Mouse (Mus musculus): ENCODE data around the gene Ythdf1. TPM values are rescaled to one million over a fixed set of nuclear protein-coding genes. Genes with fewer than 3 reads are reported as not detected.

The Ythdf1 gene
- polyA plus RNA-seq, 1 experiment, result 85.1 TPM

GRCm38 (mm10) chr2:180953638-180954037, 32.9 kb upstream of the Ythdf1 start:
- Histone ChIP-seq H3K4me1 (ENCODE audit: control insufficient read depth, insufficient read depth, low read length) (no peaks in the 10 kb centered on the region), H3K27ac (ENCODE audit: insufficient read depth, low read length) (no peak overlapping the region), H3K4me3 (ENCODE audit: insufficient read depth, low read length) (no peak overlapping the region)
- TF ChIP-seq POLR2A (IDR thresholded peaks at IDR 0.05; ENCODE audit: low read depth, low read length) (no peak), CTCF (IDR thresholded peaks at IDR 0.05; ENCODE audit: borderline replicate concordance, insufficient read depth, low read length) (no peak)

- TF ChIP-seq CTCF (IDR thresholded peaks at IDR 0.05; ENCODE audit: borderline replicate concordance, insufficient read depth, low read length), result no peak
- no peak for TF ChIP-seq POLR2A (IDR thresholded peaks at IDR 0.05; ENCODE audit: low read depth, low read length)
- Histone ChIP-seq H3K27ac (ENCODE audit: insufficient read depth, low read length) (no peak overlapping the region), H3K4me3 (ENCODE audit: insufficient read depth, low read length) (no peak overlapping the region), H3K4me1 (ENCODE audit: control insufficient read depth, insufficient read depth, low read length) (no peaks in the 10 kb centered on the region)
These were observed 32.0 kb upstream of the Ythdf1 start for GRCm38 (mm10) chr2:180952731-180953171.

GRCm38 (mm10) chr2:180949947-180950346, 29.2 kb upstream of the Ythdf1 start:
- no peak for TF ChIP-seq POLR2A (IDR thresholded peaks at IDR 0.05; ENCODE audit: low read depth, low read length)
- no peak for TF ChIP-seq CTCF (IDR thresholded peaks at IDR 0.05; ENCODE audit: borderline replicate concordance, insufficient read depth, low read length)
- Histone ChIP-seq H3K4me3 (ENCODE audit: insufficient read depth, low read length) (no peak overlapping the region), H3K27ac (ENCODE audit: insufficient read depth, low read length) (no peak overlapping the region), H3K4me1 (ENCODE audit: control insufficient read depth, insufficient read depth, low read length) (no peaks in the 10 kb centered on the region)

GRCm38 (mm10) chr2:180941869-180942268, 21.1 kb upstream of the Ythdf1 start:
- H3K4me1 ChIP-seq (ENCODE audit: control insufficient read depth, insufficient read depth, low read length), result no peaks in the 10 kb centered on the region
- TF ChIP-seq CTCF (IDR thresholded peaks at IDR 0.05; ENCODE audit: borderline replicate concordance, insufficient read depth, low read length) (no peak), POLR2A (IDR thresholded peaks at IDR 0.05; ENCODE audit: low read depth, low read length) (no peak)
- H3K27ac ChIP-seq (ENCODE audit: insufficient read depth, low read length), result no peak overlapping the region
- no peak overlapping the region for H3K4me3 ChIP-seq (ENCODE audit: insufficient read depth, low read length)

- no peak for TF ChIP-seq CTCF (IDR thresholded peaks at IDR 0.05; ENCODE audit: borderline replicate concordance, insufficient read depth, low read length)
- no peak for TF ChIP-seq POLR2A (IDR thresholded peaks at IDR 0.05; ENCODE audit: low read depth, low read length)
- H3K4me3 ChIP-seq (ENCODE audit: insufficient read depth, low read length), result no peak overlapping the region
- no peak overlapping the region for H3K27ac ChIP-seq (ENCODE audit: insufficient read depth, low read length)
- H3K4me1 ChIP-seq (ENCODE audit: control insufficient read depth, insufficient read depth, low read length), result no peaks in the 10 kb centered on the region
These were observed 19.4 kb upstream of the Ythdf1 start for GRCm38 (mm10) chr2:180940187-180940586.

- Histone ChIP-seq H3K4me3 (ENCODE audit: insufficient read depth, low read length) (no peak overlapping the region), H3K4me1 (ENCODE audit: control insufficient read depth, insufficient read depth, low read length) (no peaks in the 10 kb centered on the region), H3K27ac (ENCODE audit: insufficient read depth, low read length) (no peak overlapping the region)
- no peak for TF ChIP-seq CTCF (IDR thresholded peaks at IDR 0.05; ENCODE audit: borderline replicate concordance, insufficient read depth, low read length)
- TF ChIP-seq POLR2A (IDR thresholded peaks at IDR 0.05; ENCODE audit: low read depth, low read length), result no peak
These were observed 11.7 kb upstream of the Ythdf1 start for GRCm38 (mm10) chr2:180932418-180932817.

GRCm38 (mm10) chr2:180928723-180929122, 8.0 kb upstream of the Ythdf1 start, which contains the start of gene Birc7:
Gene Birc7, plus strand, starts transcription at chr2:180929023.
- Histone ChIP-seq H3K27ac (ENCODE audit: insufficient read depth, low read length) (no peak within 1 kb of the TSS), H3K4me3 (ENCODE audit: insufficient read depth, low read length) (no peak within 1 kb of the TSS), H3K4me1 (ENCODE audit: control insufficient read depth, insufficient read depth, low read length) (no peaks in the 10 kb centered on the region)
- TF ChIP-seq CTCF (IDR thresholded peaks at IDR 0.05; ENCODE audit: borderline replicate concordance, insufficient read depth, low read length), result no peak
- no peak for TF ChIP-seq POLR2A (IDR thresholded peaks at IDR 0.05; ENCODE audit: low read depth, low read length)

GRCm38 (mm10) chr2:180925176-180925575, 4.4 kb upstream of the Ythdf1 start:
- no peak for TF ChIP-seq POLR2A (IDR thresholded peaks at IDR 0.05; ENCODE audit: low read depth, low read length)
- TF ChIP-seq CTCF (IDR thresholded peaks at IDR 0.05; ENCODE audit: borderline replicate concordance, insufficient read depth, low read length), result peak; percentile 94; the same call in 1 of the 2 replicates
- Histone ChIP-seq H3K27ac (ENCODE audit: insufficient read depth, low read length) (no peak overlapping the region), H3K4me1 (ENCODE audit: control insufficient read depth, insufficient read depth, low read length) (no peaks in the 10 kb centered on the region), H3K4me3 (ENCODE audit: insufficient read depth, low read length) (no peak overlapping the region)

- TF ChIP-seq POLR2A (IDR thresholded peaks at IDR 0.05; ENCODE audit: low read depth, low read length), result no peak
- no peak for TF ChIP-seq CTCF (IDR thresholded peaks at IDR 0.05; ENCODE audit: borderline replicate concordance, insufficient read depth, low read length)
- Histone ChIP-seq H3K27ac (ENCODE audit: insufficient read depth, low read length) (no peak overlapping the region), H3K4me1 (ENCODE audit: control insufficient read depth, insufficient read depth, low read length) (no peaks in the 10 kb centered on the region), H3K4me3 (ENCODE audit: insufficient read depth, low read length) (no peak overlapping the region)
These were observed 2.0 kb upstream of the Ythdf1 start for GRCm38 (mm10) chr2:180922739-180923138.

- Histone ChIP-seq H3K4me3 (ENCODE audit: insufficient read depth, low read length) (peak overlapping the region; percentile 89), H3K4me1 (ENCODE audit: control insufficient read depth, insufficient read depth, low read length) (no peaks in the 10 kb centered on the region; the same call in 1 of the 2 replicates), H3K27ac (ENCODE audit: insufficient read depth, low read length) (0 out of 2 replicates have a peak overlapping the region, but pooled peaks have one; percentile 6)
- no peak for TF ChIP-seq POLR2A (IDR thresholded peaks at IDR 0.05; ENCODE audit: low read depth, low read length)
- TF ChIP-seq CTCF (IDR thresholded peaks at IDR 0.05; ENCODE audit: borderline replicate concordance, insufficient read depth, low read length), result no peak
These were observed 588 bp downstream of the Ythdf1 start for GRCm38 (mm10) chr2:180919913-180920809.

Data from embryonic fibroblast, embryonic 13.5 days (primary cell).